Mouse (Mus musculus): ENCODE data around the gene Gpr75.

Gene Gpr75

GRCm38 (mm10) chr11:30885171-30885871, at the start of gene Gpr75, which contains the start of gene Asb3:
Gene Gpr75 (plus strand): TSS chr11:30885358.
Gene Asb3 (plus strand): TSS chr11:30885416.
- DNase-seq (ENCODE audit: low spot score), result no peak

GRCm38 (mm10) chr11:30838793-30839192, 46.4 kb upstream of the Gpr75 start:
- no peak for DNase-seq (ENCODE audit: low spot score)

GRCm38 (mm10) chr11:30844355-30844754, 40.8 kb upstream of the Gpr75 start:
- no peak for DNase-seq (ENCODE audit: low spot score)

GRCm38 (mm10) chr11:30872425-30872824, 12.7 kb upstream of the Gpr75 start:
- DNase-seq (ENCODE audit: low spot score), result no peak

- DNase-seq (ENCODE audit: low spot score), result no peak
Observed at GRCm38 (mm10) chr11:30888153-30888552, 3.0 kb downstream of the Gpr75 start.

- DNase-seq (ENCODE audit: low spot score), result no peak
Observed at GRCm38 (mm10) chr11:30896201-30896600, 11.0 kb downstream of the Gpr75 start.

- DNase-seq (ENCODE audit: low spot score), result no peak
Observed at GRCm38 (mm10) chr11:30899312-30899711, 14.2 kb downstream of the Gpr75 start.

GRCm38 (mm10) chr11:30912311-30912710, 27.2 kb downstream of the Gpr75 start:
- DNase-seq (ENCODE audit: low spot score), result no peak

- no peak for DNase-seq (ENCODE audit: low spot score)
Observed at GRCm38 (mm10) chr11:30920641-30921040, 35.5 kb downstream of the Gpr75 start.

GRCm38 (mm10) chr11:30923283-30923682, 38.1 kb downstream of the Gpr75 start:
- no peak for DNase-seq (ENCODE audit: low spot score)

GRCm38 (mm10) chr11:30928079-30928478, 42.9 kb downstream of the Gpr75 start:
- DNase-seq (ENCODE audit: low spot score), result no peak

GRCm38 (mm10) chr11:30928498-30928897, 43.3 kb downstream of the Gpr75 start:
- DNase-seq (ENCODE audit: low spot score), result no peak

Measured in T-cell, adult 2 months (primary cell).